Mouse (Mus musculus) erythroblast, embryonic 14.5 days (primary cell): ENCODE data around the gene Nfatc2ip. TPM values are rescaled to one million over a fixed set of nuclear protein-coding genes. Genes with fewer than 3 reads are reported as not detected.
"Not testable (repeated sequence)": the region's sequence is repeated elsewhere in the genome, so short reads cannot be mapped to it uniquely, and the experiment has no call there.

Experiments
- H3K27me3 ChIP-seq: 2 replicates; pipeline ENCODE4 v1.6.1; 2012; ENCODE audit warnings: inconsistent platforms; ENCODE audit not compliant: control insufficient read depth
- H3K36me3 ChIP-seq: 2 replicates; pipeline ENCODE4 v1.6.1; 2012; ENCODE audit warnings: mild to moderate bottlenecking, inconsistent platforms; ENCODE audit not compliant: control insufficient read depth
- H3K4me1 ChIP-seq: 2 replicates; pipeline ENCODE4 v1.6.1; 2012; ENCODE audit warnings: inconsistent platforms; ENCODE audit not compliant: control insufficient read depth
- H3K4me3 ChIP-seq: replicated peaks from 2 replicates; pipeline ENCODE3; 2012; ENCODE audit warnings: moderate library complexity, mild to moderate bottlenecking, inconsistent platforms
- H3K9me3 ChIP-seq: 2 replicates; pipeline ENCODE4 v1.6.1; 2012; ENCODE audit warnings: low read length, inconsistent platforms, mixed read lengths; ENCODE audit not compliant: control insufficient read depth
- GATA1 ChIP-seq: IDR thresholded peaks from 2 replicates; pipeline ENCODE4 v1.6.1; 2012; ENCODE audit warnings: low read length, inconsistent platforms, mixed read lengths
- TAL1 ChIP-seq: IDR thresholded peaks from 3 replicates; pipeline ENCODE4 v1.6.1; 2012; ENCODE audit warnings: low read length, inconsistent platforms, mixed read lengths
- polyA plus RNA-seq: library from polyadenylated mRNA; stranded (reverse); fragments of >175 nt; gene quantifications from 2 replicates; pipeline ENCODE4 v1.2.3, GENCODE M21; 2012

The Nfatc2ip gene
- polyA plus RNA-seq, 1 experiment, result 0.39 TPM

- Histone ChIP-seq H3K9me3 (no peaks in the 10 kb centered on the region), H3K4me3 (no peak overlapping the region), H3K36me3 (no peaks in the 10 kb centered on the region), H3K4me1 (no peaks in the 10 kb centered on the region), H3K27me3 (no peaks in the 10 kb centered on the region)
- TF ChIP-seq TAL1 (no peak), GATA1 (no peak)
Observed at GRCm38 (mm10) chr7:126417045-126417444, 20.5 kb upstream of the Nfatc2ip start.

GRCm38 (mm10) chr7:126416615-126417014, 20.1 kb upstream of the Nfatc2ip start:
- no peaks in the 10 kb centered on the region for H3K27me3 ChIP-seq
- H3K4me1 ChIP-seq, result no peaks in the 10 kb centered on the region
- no peaks in the 10 kb centered on the region for H3K9me3 ChIP-seq
- no peak overlapping the region for H3K4me3 ChIP-seq
- TF ChIP-seq TAL1, result no peak
- TF ChIP-seq GATA1, result no peak
- H3K36me3 ChIP-seq, result no peaks in the 10 kb centered on the region

DNA sequence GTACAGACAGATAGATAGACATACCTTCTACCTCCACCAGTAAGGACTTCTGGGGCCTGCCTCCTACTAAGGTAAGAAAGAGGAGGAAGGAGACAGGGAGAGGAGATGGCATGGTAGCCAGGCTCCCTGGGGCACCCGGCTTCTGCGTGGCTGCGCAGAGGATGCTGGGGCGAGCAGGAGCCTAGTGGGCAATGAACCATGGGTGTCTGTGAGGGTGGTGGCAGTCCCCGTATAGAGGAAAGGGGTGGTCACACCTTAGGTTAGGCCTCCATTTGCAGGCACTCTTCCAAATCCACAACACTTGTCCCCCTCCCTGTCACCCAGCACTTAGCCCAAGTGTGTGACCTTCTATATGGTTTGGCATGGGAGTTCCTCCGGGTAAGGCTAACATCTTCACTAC, 18.2 kb upstream of the Nfatc2ip start, which contains the start of gene Cd19:
Cd19 (minus strand) TSS at position 165 of the 400 bp plus-strand sequence.
- TF ChIP-seq GATA1 (no peak), TAL1 (no peak)
- H3K4me3 ChIP-seq, result no peak within 1 kb of the TSS
- H3K9me3 ChIP-seq, result no peaks in the 10 kb centered on the region
- no peaks in the 10 kb centered on the region for H3K4me1 ChIP-seq
- no peaks in the 10 kb centered on the region for H3K27me3 ChIP-seq
- H3K36me3 ChIP-seq, result no peaks in the 10 kb centered on the region

GRCm38 (mm10) chr7:126411061-126411460, 14.5 kb upstream of the Nfatc2ip start:
- Histone ChIP-seq H3K27me3 (0 out of 2 replicates have a peak, but pooled peaks cover 2% of the 10 kb centered on the region), H3K9me3 (no peaks in the 10 kb centered on the region), H3K36me3 (no peaks in the 10 kb centered on the region), H3K4me1 (no peaks in the 10 kb centered on the region), H3K4me3 (no peak overlapping the region)
- TF ChIP-seq TAL1, result no peak
- no peak for TF ChIP-seq GATA1

GRCm38 (mm10) chr7:126408686-126409085, 12.1 kb upstream of the Nfatc2ip start:
- Histone ChIP-seq H3K4me1 (no peaks in the 10 kb centered on the region), H3K4me3 (no peak overlapping the region), H3K27me3 (0 out of 2 replicates have a peak, but pooled peaks cover 2% of the 10 kb centered on the region), H3K9me3 (no peaks in the 10 kb centered on the region), H3K36me3 (no peaks in the 10 kb centered on the region)
- TF ChIP-seq GATA1 (no peak), TAL1 (no peak)

GRCm38 (mm10) chr7:126402518-126402917, 6.0 kb upstream of the Nfatc2ip start:
- not testable (repeated sequence) for H3K36me3 ChIP-seq, H3K4me3 ChIP-seq, H3K27me3 ChIP-seq, H3K9me3 ChIP-seq
- H3K4me1 ChIP-seq, result peaks cover 12% of the 10 kb centered on the region

DNA sequence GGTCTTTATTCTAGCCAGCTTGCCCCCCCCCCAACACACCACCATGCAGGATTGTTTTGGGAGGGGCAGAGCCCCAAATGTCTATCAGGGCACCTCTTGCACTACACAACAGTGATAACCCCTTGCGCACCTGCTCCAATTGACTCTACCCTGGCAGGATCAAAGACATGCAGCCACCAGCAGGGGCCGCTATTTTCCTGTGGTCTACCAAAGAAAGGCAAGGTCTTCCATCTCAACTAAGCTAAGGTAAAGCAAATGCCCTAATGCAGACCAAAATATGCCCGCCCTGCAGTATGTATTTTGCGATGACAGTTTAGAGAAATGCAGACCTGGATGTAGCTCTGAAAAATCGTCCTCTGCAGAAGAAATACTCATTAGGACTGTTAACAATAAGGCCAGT, 3.0 kb upstream of the Nfatc2ip start:
- no peak for TF ChIP-seq TAL1
- H3K4me1 ChIP-seq, result peaks cover 33% of the 10 kb centered on the region
- no peaks in the 10 kb centered on the region for H3K9me3 ChIP-seq
- no peaks in the 10 kb centered on the region for H3K27me3 ChIP-seq
- no peak overlapping the region for H3K4me3 ChIP-seq
- peaks cover 9% of the 10 kb centered on the region for H3K36me3 ChIP-seq

- H3K36me3 ChIP-seq, result peaks cover 23% of the 10 kb centered on the region
- H3K9me3 ChIP-seq, result no peaks in the 10 kb centered on the region
- H3K27me3 ChIP-seq, result no peaks in the 10 kb centered on the region
- H3K4me1 ChIP-seq, result peaks cover 34% of the 10 kb centered on the region
- TF ChIP-seq GATA1, result no peak
- TF ChIP-seq TAL1, result no peak
- no peak overlapping the region for H3K4me3 ChIP-seq
Observed at GRCm38 (mm10) chr7:126397822-126398221, 1.3 kb upstream of the Nfatc2ip start.

DNA sequence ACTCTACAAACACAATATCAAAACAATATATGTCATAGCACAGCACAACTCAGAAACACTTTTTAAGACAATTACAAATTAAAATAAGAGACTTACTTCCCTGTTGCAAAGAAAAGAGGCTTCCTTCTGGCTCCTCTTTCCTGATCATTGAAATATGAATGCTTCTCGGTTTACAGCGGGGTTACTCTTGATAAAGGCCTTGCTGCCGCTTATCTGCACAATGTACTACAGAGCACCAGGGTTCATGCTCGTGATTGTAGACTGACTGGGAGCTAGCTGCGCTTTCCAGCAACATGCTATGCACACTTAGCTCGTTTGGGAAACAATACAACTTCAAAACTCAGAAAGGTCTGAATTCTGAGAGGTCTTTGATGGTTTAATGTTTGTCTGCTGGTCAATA, 684 bp upstream of the Nfatc2ip start:
- Histone ChIP-seq H3K36me3 (peaks cover 26% of the 10 kb centered on the region), H3K9me3 (no peaks in the 10 kb centered on the region), H3K4me1 (peaks cover 34% of the 10 kb centered on the region), H3K27me3 (no peaks in the 10 kb centered on the region), H3K4me3 (peak overlapping the region; percentile 95)
- TF ChIP-seq TAL1 (no peak), GATA1 (no peak)

DNA sequence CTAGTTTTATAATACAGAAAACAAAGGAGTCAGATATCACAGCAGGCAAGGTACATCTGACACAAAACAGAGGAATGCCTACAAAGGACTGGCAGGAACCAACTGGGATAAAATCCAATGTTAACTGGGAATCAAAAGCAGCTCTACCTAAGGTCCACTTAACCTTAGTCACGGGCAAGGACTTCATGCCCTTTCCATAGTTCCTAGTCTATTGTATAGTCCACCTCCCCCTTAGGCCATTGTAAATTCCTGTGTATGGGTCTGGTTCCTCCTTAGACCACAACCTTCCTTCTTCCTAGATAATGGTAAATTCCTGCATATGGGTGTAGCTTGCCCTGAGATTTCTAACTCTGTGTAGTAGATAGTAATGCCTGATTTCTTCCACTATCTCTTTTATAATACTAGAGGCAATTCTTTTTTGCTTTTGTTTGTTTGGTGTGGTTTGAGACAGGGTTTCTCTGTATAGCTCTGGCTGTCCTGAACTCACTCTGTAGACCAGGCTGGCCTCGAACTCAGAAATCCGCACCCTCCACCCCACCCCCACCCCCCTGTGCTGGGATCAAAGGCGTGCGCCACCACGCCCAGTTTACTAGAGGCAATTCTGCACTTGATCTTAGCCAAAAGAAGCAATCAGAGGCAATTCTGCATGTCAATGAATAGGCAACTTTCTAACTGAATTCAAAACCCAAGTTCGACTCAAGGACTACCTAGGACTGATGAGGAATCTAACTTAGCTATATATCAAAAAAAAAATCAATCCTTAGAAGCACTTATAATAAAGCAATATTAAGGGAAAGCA, 4.3 kb downstream of the Nfatc2ip start:
- H3K36me3 ChIP-seq, result peaks cover 76% of the 10 kb centered on the region
- peaks cover 26% of the 10 kb centered on the region for H3K4me1 ChIP-seq
- not testable (repeated sequence) for H3K9me3 ChIP-seq, H3K27me3 ChIP-seq, H3K4me3 ChIP-seq
